Mouse (Mus musculus): ENCODE measurements around the gene Mboat1.
A peak's percentile ranks its signal among the peaks of the same experiment; 100 is the strongest.

Mboat1 gene

GRCm38 (mm10) chr13:30185959-30186358 is 49.7 kb downstream of the Mboat1 start:
- DNase-seq (ENCODE audit: low spot score), result peak; percentile 10

GRCm38 (mm10) chr13:30186456-30186855 is 50.2 kb downstream of the Mboat1 start:
- DNase-seq (ENCODE audit: low spot score), result peak; percentile 49

- DNase-seq (ENCODE audit: low spot score), result no peak
Measured at GRCm38 (mm10) chr13:30192031-30192716, 55.9 kb downstream of the Mboat1 start.

GRCm38 (mm10) chr13:30193363-30193762 is 57.1 kb downstream of the Mboat1 start:
- DNase-seq (ENCODE audit: low spot score), result no peak

GRCm38 (mm10) chr13:30194834-30195233 is 58.5 kb downstream of the Mboat1 start:
- no peak for DNase-seq (ENCODE audit: low spot score)

- DNase-seq (ENCODE audit: low spot score), result no peak
Measured at GRCm38 (mm10) chr13:30196661-30197060, 60.4 kb downstream of the Mboat1 start.

GRCm38 (mm10) chr13:30198101-30198570 is 61.8 kb downstream of the Mboat1 start:
- DNase-seq (ENCODE audit: low spot score), result no peak

- DNase-seq (ENCODE audit: low spot score), result no peak
Measured at GRCm38 (mm10) chr13:30199821-30200220, 63.5 kb downstream of the Mboat1 start.

GRCm38 (mm10) chr13:30200737-30201136 is 64.4 kb downstream of the Mboat1 start:
- no peak for DNase-seq (ENCODE audit: low spot score)

GRCm38 (mm10) chr13:30203018-30203417 is 66.7 kb downstream of the Mboat1 start:
- DNase-seq (ENCODE audit: low spot score), result no peak

- DNase-seq (ENCODE audit: low spot score), result no peak
Measured at GRCm38 (mm10) chr13:30208176-30208575, 71.9 kb downstream of the Mboat1 start.

- no peak for DNase-seq (ENCODE audit: low spot score)
Measured at GRCm38 (mm10) chr13:30213276-30213675, 77.0 kb downstream of the Mboat1 start.

- no peak for DNase-seq (ENCODE audit: low spot score)
Measured at GRCm38 (mm10) chr13:30217588-30218371, 81.5 kb downstream of the Mboat1 start.

GRCm38 (mm10) chr13:30219597-30219996 is 83.3 kb downstream of the Mboat1 start:
- DNase-seq (ENCODE audit: low spot score), result no peak

- no peak for DNase-seq (ENCODE audit: low spot score)
Measured at GRCm38 (mm10) chr13:30221316-30221715, 85.0 kb downstream of the Mboat1 start.

GRCm38 (mm10) chr13:30224114-30224513 is 87.8 kb downstream of the Mboat1 start:
- DNase-seq (ENCODE audit: low spot score), result no peak

- DNase-seq (ENCODE audit: low spot score), result no peak
Measured at GRCm38 (mm10) chr13:30224659-30225058, 88.4 kb downstream of the Mboat1 start.

GRCm38 (mm10) chr13:30228762-30229161 is 92.5 kb downstream of the Mboat1 start:
- no peak for DNase-seq (ENCODE audit: low spot score)

- no peak for DNase-seq (ENCODE audit: low spot score)
Measured at GRCm38 (mm10) chr13:30229625-30230139, 93.4 kb downstream of the Mboat1 start.

- no peak for DNase-seq (ENCODE audit: low spot score)
Measured at GRCm38 (mm10) chr13:30235056-30235750, 98.9 kb downstream of the Mboat1 start.

GRCm38 (mm10) chr13:30239396-30239795 is 103.1 kb downstream of the Mboat1 start:
- DNase-seq (ENCODE audit: low spot score), result no peak

- no peak for DNase-seq (ENCODE audit: low spot score)
Measured at GRCm38 (mm10) chr13:30245573-30245972, 109.3 kb downstream of the Mboat1 start.
